Mouse (Mus musculus) MEL (cell line): ENCODE data around the gene Cse1l. TPM values are rescaled to one million over a fixed set of nuclear protein-coding genes. Genes with fewer than 3 reads are reported as not detected.

Source experiments
- DNase-seq: peaks from one replicate; pipeline ENCODE4 v3.0.0; 2011; ENCODE audit warnings: low read depth, low spot score
- H3K27ac ChIP-seq: 2 replicates; pipeline ENCODE4 v1.5.1; 2012; ENCODE audit warnings: low read depth, mild to moderate bottlenecking, control low read depth, low read length, moderate library complexity; ENCODE audit not compliant: control insufficient read depth
- H3K27me3 ChIP-seq, 2 experiments: fragments of 150-350 bp in 1 of 2; sonication (generic) in 1 of 2; 2 replicates each; pipeline ENCODE4 v1.6.1; 2012; ENCODE audit warnings: low read length in 2 of 2, mild to moderate bottlenecking in 2 of 2, improper control_type of control experiment in 1 of 2, moderate library complexity in 1 of 2; ENCODE audit not compliant: insufficient read depth in 2 of 2, control insufficient read depth in 1 of 2
- H3K36me3 ChIP-seq, 2 experiments: 2 replicates each; pipeline ENCODE4 v1.6.1; 2012 to 2014; ENCODE audit warnings: low read length in 2 of 2, improper control_type of control experiment in 1 of 2, inconsistent platforms in 1 of 2, mild to moderate bottlenecking in 1 of 2; ENCODE audit not compliant: insufficient read depth in 2 of 2, control insufficient read depth in 1 of 2
- H3K4me1 ChIP-seq, 2 experiments: fragments of 150-350 bp in 1 of 2; sonication (generic) in 1 of 2; 2 replicates each; pipeline ENCODE4 v1.6.1; 2012; ENCODE audit warnings: low read length in 2 of 2, improper control_type of control experiment in 1 of 2, mild to moderate bottlenecking in 1 of 2; ENCODE audit not compliant: insufficient read depth in 2 of 2, control insufficient read depth in 1 of 2
- H3K4me3 ChIP-seq, 2 experiments: fragments of 150-350 bp in 1 of 2; sonication (generic) in 1 of 2; 2 replicates each; pipeline ENCODE4 v1.5.1; 2012; ENCODE audit warnings: low read depth in 2 of 2, low read length in 2 of 2, mild to moderate bottlenecking in 2 of 2, moderate library complexity in 2 of 2, control low read depth in 1 of 2, improper control_type of control experiment in 1 of 2; ENCODE audit not compliant: control insufficient read depth in 1 of 2, insufficient read depth in 1 of 2
- H3K79me2 ChIP-seq: 2 replicates; pipeline ENCODE4 v1.6.1; 2012; ENCODE audit warnings: mild to moderate bottlenecking, low read length, moderate library complexity; ENCODE audit not compliant: control insufficient read depth, poor library complexity, insufficient read depth
- H3K9ac ChIP-seq: 2 replicates; pipeline ENCODE4 v1.6.1; 2012; ENCODE audit warnings: low read depth, mild to moderate bottlenecking, control low read depth, low read length, moderate library complexity; ENCODE audit not compliant: control insufficient read depth, poor library complexity, severe bottlenecking
- H3K9me3 ChIP-seq: fragments of 150-350 bp; sonication (generic); replicated peaks from 2 replicates; pipeline ENCODE4 v1.6.1; 2012; ENCODE audit warnings: mild to moderate bottlenecking, low read length, improper control_type of control experiment, moderate library complexity; ENCODE audit not compliant: insufficient read depth
- CTCF ChIP-seq, 3 experiments: IDR thresholded peaks in 2 of 3; conservative IDR thresholded peaks in 1 of 3; 2 replicates each; pipeline ENCODE4 v1.5.1; 2011 to 2012; ENCODE audit warnings: low read length in 3 of 3, low read depth in 2 of 3, mild to moderate bottlenecking in 2 of 3, improper control_type of control experiment in 1 of 3, inconsistent platforms in 1 of 3, mixed read lengths in 1 of 3, moderate library complexity in 1 of 3; ENCODE audit not compliant: control insufficient read depth in 1 of 3, insufficient read depth in 1 of 3, poor library complexity in 1 of 3, severe bottlenecking in 1 of 3
- ETS1 ChIP-seq: IDR thresholded peaks from 2 replicates; pipeline ENCODE4 v1.6.1; 2012; ENCODE audit warnings: low read depth, mild to moderate bottlenecking, inconsistent platforms, low read length, improper control_type of control experiment, moderate library complexity
- GATA1 ChIP-seq: IDR thresholded peaks from 2 replicates; pipeline ENCODE4 v1.6.1; 2011; ENCODE audit warnings: low read depth, low read length, improper control_type of control experiment
- HCFC1 ChIP-seq: IDR thresholded peaks from 2 replicates; pipeline ENCODE4 v1.6.1; 2012; ENCODE audit warnings: low read depth, mild to moderate bottlenecking, inconsistent platforms, low read length, improper control_type of control experiment, moderate library complexity
- MXI1 ChIP-seq: IDR thresholded peaks from 2 replicates; pipeline ENCODE4 v1.6.1; 2011; ENCODE audit warnings: mild to moderate bottlenecking, low read depth, low read length, improper control_type of control experiment
- MYC ChIP-seq: IDR thresholded peaks from 2 replicates; pipeline ENCODE4 v1.6.1; 2011; ENCODE audit warnings: low read depth, mild to moderate bottlenecking, low read length, improper control_type of control experiment, moderate library complexity
- POLR2AphosphoS5 ChIP-seq: IDR thresholded peaks from 2 replicates; pipeline ENCODE4 v1.6.1; 2012; ENCODE audit warnings: low read depth, borderline replicate concordance, mild to moderate bottlenecking, inconsistent platforms, low read length, moderate library complexity, mixed read lengths
- RAD21 ChIP-seq: IDR thresholded peaks from 2 replicates; pipeline ENCODE4 v1.6.1; 2011; ENCODE audit warnings: mild to moderate bottlenecking, low read depth, low read length, improper control_type of control experiment
- SMC3 ChIP-seq: IDR thresholded peaks from 2 replicates; pipeline ENCODE4 v1.6.1; 2011; ENCODE audit warnings: low read depth, low read length, improper control_type of control experiment
- TAL1 ChIP-seq: IDR thresholded peaks from 2 replicates; pipeline ENCODE4 v1.6.1; 2012; ENCODE audit warnings: mild to moderate bottlenecking, inconsistent platforms, low read length, moderate library complexity, mixed read lengths
- UBTF ChIP-seq: IDR thresholded peaks from 2 replicates; pipeline ENCODE4 v1.6.1; 2012; ENCODE audit warnings: low read depth, mild to moderate bottlenecking, inconsistent platforms, low read length, improper control_type of control experiment, moderate library complexity, borderline replicate concordance; ENCODE audit not compliant: insufficient read depth
- USF1 ChIP-seq: IDR thresholded peaks from 2 replicates; pipeline ENCODE4 v1.6.1; 2014; ENCODE audit warnings: low read depth, mild to moderate bottlenecking, inconsistent platforms, low read length, improper control_type of control experiment, moderate library complexity
- ZC3H11A ChIP-seq: IDR thresholded peaks from 2 replicates; pipeline ENCODE4 v1.6.1; 2012; ENCODE audit warnings: low read depth, mild to moderate bottlenecking, inconsistent platforms, low read length, improper control_type of control experiment
- ZMIZ1 ChIP-seq: IDR thresholded peaks from 2 replicates; pipeline ENCODE4 v1.6.1; 2012; ENCODE audit warnings: low read depth, mild to moderate bottlenecking, inconsistent platforms, low read length, improper control_type of control experiment, moderate library complexity
- polyA plus RNA-seq, 2 experiments: library from polyadenylated mRNA; stranded (reverse) in 1 of 2; unstranded in 1 of 2; fragments of >175 nt in 1 of 2; fragments of >200 nt in 1 of 2; gene quantifications; 2 replicates each; pipeline versions ENCODE4 v1.2.1 to v1.2.4; 2012; ENCODE audit warnings: low replicate concordance in 2 of 2, low read depth in 1 of 2; ENCODE audit not compliant: insufficient read length in 2 of 2, insufficient read depth in 1 of 2, missing spikeins in 1 of 2
- total RNA-seq: library from RNA; depleted of rRNA; stranded (reverse); fragments of 300-350 nt; gene quantifications from 2 replicates; pipeline ENCODE4 v1.2.3, GENCODE M21; 2012

The Cse1l gene
- total and polyA plus RNA-seq, 3 experiments: 87.0 to 133 (median 93.3) TPM

DNA sequence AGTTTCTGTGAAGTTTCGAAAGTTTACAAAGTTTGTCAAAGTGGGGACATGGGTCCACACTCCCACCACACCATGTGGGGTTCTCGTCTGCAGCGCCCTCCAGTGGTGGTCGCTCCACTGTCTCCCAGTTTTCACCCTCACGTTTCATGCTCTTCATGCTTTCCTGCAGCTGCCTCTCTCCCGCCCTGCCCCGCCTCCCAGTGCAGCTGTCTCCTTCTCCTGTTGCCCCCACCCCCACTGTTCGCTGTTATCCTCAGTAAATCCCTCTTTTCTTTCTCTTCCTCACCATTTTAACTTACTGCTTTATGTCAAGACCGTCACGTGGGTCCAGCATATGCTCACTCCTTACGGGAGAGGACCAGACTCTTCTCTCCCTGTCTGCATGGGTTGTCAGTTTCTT lies 18.0 kb upstream of the Cse1l start:
- Histone ChIP-seq H3K27me3 (no peaks in the 10 kb centered on the region), H3K9ac (no peak overlapping the region), H3K4me1 (peaks cover 0 to 5% of the 10 kb centered on the region in 2 experiments; a peak in 3 of 4 replicates), H3K27ac (no peak overlapping the region), H3K9me3 (no peaks in the 10 kb centered on the region), H3K36me3 (peaks cover 2 to 3% of the 10 kb centered on the region in 2 experiments; a peak in 2 of 4 replicates), H3K79me2 (no peaks in the 10 kb centered on the region), H3K4me3 (no peak overlapping the region)
- peak; percentile 46 for DNase-seq
- no peak for TF ChIP-seq ZMIZ1
- TF ChIP-seq CTCF (IDR thresholded peaks at IDR 0.05 in 2 of 3, conservative IDR thresholded peaks at IDR 0.05 in 1 of 3; ENCODE audit: control insufficient read depth in 1 of 3, insufficient read depth in 1 of 3, low read depth in 2 of 3, low read length in 3 of 3, poor library complexity in 1 of 3, severe bottlenecking in 1 of 3): peak; percentile 61 to 79 (median 66)
- no peak for TF ChIP-seq TAL1
- TF ChIP-seq MYC: no peak
- TF ChIP-seq MXI1: no peak
- TF ChIP-seq USF1: no peak
- TF ChIP-seq HCFC1: no peak
- TF ChIP-seq SMC3: peak; percentile 37
- no peak for TF ChIP-seq UBTF
- TF ChIP-seq RAD21: no peak

DNA sequence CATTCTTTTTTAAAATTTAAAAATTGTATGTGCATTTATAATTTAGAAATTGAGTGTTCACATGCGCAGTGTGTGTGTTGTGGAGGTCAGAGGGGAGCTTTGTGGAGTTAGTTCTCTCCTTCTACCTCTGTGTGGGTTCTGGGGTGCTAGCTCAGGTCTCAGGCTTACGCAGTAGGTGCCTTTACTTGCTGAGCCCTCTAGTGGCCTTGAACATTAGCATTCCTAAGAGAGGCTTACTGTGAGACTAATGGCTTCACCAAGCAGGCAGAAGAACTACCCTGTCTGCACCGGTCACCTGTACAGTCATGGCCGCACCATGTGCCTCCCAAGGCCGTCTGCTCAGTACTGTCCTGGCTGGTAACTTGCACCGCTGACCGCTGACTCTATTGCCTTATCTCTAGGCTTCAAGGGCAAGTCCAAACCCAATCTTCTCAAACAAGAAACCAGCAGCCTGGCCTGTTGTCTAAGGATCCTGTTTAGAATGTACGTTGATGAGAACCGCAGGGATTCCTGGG lies 14.4 kb upstream of the Cse1l start:
- Histone ChIP-seq H3K4me1 (no peaks in the 10 kb centered on the region), H3K4me3 (no peak overlapping the region), H3K9ac (no peak overlapping the region), H3K79me2 (no peaks in the 10 kb centered on the region), H3K9me3 (no peaks in the 10 kb centered on the region), H3K36me3 (peaks cover 0 to 3% of the 10 kb centered on the region in 2 experiments; a peak in 1 of 4 replicates), H3K27ac (no peak overlapping the region), H3K27me3 (no peaks in the 10 kb centered on the region)
- TF ChIP-seq CTCF (IDR thresholded peaks at IDR 0.05 in 2 of 3, conservative IDR thresholded peaks at IDR 0.05 in 1 of 3; ENCODE audit: control insufficient read depth in 1 of 3, insufficient read depth in 1 of 3, low read depth in 2 of 3, low read length in 3 of 3, poor library complexity in 1 of 3, severe bottlenecking in 1 of 3) (peak in 1 of 3 experiments; percentile 23; a peak in 2 of 6 replicates), MXI1 (no peak)
- DNase-seq: no peak

- DNase-seq: no peak
- Histone ChIP-seq H3K79me2 (no peaks in the 10 kb centered on the region), H3K4me3 (no peak overlapping the region), H3K27me3 (no peaks in the 10 kb centered on the region), H3K27ac (no peak overlapping the region), H3K9ac (no peak overlapping the region)
- no peak for TF ChIP-seq ETS1
- no peak for TF ChIP-seq GATA1
- TF ChIP-seq ZC3H11A: no peak
- no peak for TF ChIP-seq POLR2AphosphoS5
- TF ChIP-seq, all 39 proteins: peak for 0
- Histone ChIP-seq H3K36me3 (peaks cover 0 to 3% of the 10 kb centered on the region in 2 experiments; a peak in 1 of 4 replicates), H3K9me3 (no peaks in the 10 kb centered on the region), H3K4me1 (no peaks in the 10 kb centered on the region)
Observed at GRCm38 (mm10) chr2:166892158-166892680, 13.6 kb upstream of the Cse1l start.
